Mouse (Mus musculus) thymus, adult 18-20 months (tissue): Measurements from ENCODE around the gene Tinagl1.

Experiments used
- DNase-seq, 2 experiments: peaks; one replicate each; pipeline ENCODE4 v3.0.0; 2022; ENCODE audit warnings: mixed read lengths in 2 of 2

The Tinagl1 gene

DNA sequence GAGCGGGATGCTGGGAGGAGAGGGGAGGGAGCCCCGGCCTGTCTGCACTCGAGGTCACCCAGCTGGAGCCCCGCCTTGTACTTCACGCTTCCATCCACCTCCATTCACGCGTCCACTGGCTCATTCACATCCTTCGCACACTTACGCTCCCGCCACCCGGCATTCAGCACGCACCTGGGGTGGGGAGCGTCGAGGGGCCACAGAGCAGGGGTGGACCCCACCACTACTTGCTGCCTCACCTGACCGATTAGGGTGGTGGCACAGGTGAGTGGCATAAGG, 35.8 kb downstream of the Tinagl1 start, which contains the start of gene Hcrtr1:
Hcrtr1 (minus strand) TSS at position 146 of the 279 bp plus-strand sequence.
- no peak for DNase-seq

DNA sequence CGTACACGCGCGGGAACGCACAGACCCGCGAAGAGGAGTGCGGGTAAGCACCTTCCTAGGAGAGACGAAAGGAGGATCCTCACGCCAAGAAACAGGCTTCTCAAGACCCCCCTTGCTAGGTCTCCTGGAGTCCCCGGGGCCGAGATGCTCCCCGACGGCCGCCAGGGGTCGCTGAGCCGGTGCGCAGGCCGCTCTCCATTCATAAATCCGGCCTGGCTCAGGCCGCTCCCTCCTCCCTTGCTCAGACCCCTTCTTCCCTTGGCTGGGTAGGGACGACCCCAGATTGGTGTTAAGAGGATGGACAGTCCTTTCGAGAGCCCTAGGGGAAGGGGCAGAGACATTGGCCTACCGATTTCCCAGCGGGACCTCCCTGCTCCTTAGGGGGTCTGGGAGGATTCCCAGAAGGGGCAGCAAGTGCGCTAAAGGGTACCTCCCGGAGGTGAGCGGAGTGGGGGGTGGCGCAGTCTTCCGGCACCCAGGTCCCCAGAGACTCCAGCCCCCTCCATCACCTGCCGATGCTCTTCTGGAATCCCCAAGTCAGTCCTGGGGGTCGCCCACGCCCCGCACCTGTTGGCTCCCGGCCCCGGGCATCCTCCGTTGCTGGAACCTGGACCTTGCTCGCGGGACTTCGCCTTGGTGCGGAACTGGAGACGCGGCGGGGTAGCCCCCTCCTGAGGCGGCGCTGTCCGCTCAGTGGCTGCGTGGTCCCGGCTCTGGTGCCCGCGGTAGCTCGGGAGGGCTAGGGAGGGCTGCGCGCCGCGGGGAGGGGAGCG, 36.3 kb downstream of the Tinagl1 start:
- peak in 1 of 2 experiments; percentile 22 for DNase-seq

DNA sequence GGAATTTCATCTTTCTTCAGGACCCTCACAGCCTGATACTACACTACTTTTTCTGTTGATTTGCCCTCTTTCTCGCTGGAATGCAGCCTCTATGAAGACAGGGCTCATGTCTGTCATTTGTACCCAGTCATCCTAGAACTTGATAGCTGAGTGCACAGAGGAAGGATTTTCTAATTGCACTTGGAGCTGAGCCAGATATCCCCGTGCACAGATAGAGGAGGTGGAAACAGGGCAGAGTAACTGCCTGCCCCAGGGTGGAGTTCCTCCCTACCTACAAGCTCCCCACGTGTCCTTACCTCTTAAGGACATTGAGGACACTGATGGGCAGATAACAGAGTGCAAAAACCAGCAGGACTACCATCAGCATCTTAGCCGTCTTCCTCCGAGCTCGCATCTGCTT, 41.5 kb downstream of the Tinagl1 start:
- DNase-seq: no peak

GRCm38 (mm10) chr4:130131448-130132105, 43.3 kb downstream of the Tinagl1 start:
- DNase-seq: no peak

DNA sequence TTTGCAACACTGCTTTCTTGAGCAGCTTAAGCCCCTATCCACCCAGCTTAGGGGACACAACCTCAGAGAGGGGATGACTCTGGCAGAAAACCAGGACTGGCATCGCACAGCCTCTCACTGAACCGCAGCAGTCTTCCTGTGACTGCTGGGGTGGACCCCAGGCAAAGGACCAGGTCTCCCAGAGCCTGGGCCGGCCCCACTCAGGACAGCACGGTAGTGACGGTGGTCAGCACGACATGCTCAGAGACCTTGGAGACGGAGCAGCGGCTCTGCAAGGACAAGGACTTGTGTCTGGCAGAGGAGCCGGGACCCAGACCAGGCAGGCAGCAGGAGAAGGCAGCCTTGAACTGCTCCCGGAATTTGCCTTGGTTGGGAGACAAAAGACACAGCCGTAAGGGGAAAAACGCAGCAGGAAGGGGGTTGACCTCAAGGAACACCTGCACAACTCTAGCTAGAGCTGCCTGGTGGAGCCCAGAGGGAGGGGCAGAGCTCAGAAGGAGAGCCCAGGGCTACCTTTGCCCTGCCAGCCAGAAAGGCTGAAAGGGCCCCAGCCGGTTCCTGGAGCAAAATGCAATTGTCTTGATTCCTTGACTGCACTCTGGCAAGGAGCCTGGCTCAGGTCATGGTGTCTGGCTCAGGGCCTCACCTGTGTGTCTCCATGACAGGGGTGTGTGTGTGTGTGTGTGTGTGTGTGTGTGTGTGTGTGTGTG, 44.1 kb downstream of the Tinagl1 start:
- no peak for DNase-seq

GRCm38 (mm10) chr4:130130082-130130481, 44.8 kb downstream of the Tinagl1 start:
- no peak for DNase-seq

- no peak for DNase-seq
Measured at GRCm38 (mm10) chr4:130128907-130129306, 46.0 kb downstream of the Tinagl1 start.

- DNase-seq: no peak
Measured at GRCm38 (mm10) chr4:130125935-130126334, 49.0 kb downstream of the Tinagl1 start.

DNA sequence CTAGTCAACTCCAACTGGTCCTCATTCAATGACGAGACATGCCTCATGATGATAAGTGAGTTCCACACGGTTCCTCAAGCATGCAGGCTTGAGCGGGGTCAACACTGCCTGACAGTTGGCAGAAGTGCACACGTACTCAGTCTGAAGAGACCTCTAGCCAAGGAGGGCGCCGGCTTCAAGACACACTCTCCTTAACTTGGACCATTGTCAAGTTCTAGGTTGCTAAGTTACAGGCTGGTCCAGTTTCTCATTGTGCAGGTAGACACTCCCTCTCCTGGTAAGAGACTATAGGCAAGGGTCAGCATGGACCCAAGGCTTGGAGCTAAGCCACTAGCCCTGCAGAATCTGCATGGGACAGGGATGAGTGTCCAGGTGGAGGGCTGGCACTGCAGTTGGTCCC, 49.8 kb downstream of the Tinagl1 start:
- no peak for DNase-seq

DNA sequence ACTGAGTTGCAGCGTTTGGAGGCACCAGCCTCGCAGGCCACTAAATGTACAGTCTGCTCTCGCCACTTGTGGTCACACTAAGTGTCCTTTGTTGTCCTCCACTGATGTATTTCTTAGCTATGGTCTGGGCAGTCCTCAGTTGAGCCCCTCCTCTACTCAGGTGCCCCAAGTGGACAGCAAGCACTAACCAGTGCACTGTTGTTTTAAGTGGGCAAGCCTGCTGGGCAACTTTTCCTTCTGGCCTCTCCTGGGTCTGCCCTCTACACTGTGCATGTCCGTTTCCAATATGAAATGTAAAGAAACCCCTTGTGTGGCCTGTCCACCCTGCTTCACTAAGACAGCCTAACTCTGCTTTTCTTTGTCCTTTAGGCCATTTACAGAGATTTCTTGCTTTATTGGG, 50.8 kb downstream of the Tinagl1 start:
- no peak for DNase-seq

DNA sequence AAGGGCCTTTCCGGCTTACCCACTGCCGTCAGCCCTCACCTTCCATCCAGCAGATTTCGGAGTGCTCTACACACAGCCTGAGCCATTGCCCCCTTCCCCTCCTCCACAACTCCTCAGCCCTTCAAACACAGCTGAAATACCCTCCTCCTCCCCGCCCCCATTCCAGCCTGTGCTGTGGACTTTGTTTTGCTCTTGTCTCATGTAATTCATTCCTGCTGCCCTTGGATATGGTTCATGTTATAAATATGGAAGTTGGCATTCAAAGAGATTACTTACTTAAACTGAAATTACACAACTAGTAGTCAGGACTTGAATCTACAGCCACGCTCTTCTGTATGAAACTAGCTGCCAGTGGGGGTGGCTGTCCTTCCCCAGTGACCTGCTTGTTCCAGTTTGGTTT, 51.9 kb downstream of the Tinagl1 start:
- no peak for DNase-seq

GRCm38 (mm10) chr4:130121560-130121959, 53.4 kb downstream of the Tinagl1 start:
- DNase-seq: no peak

- no peak for DNase-seq
Measured at GRCm38 (mm10) chr4:130120752-130121151, 54.2 kb downstream of the Tinagl1 start.
